Mouse (Mus musculus): ENCODE results near the gene Slc25a45. TPM values are rescaled to one million over a fixed set of nuclear protein-coding genes. Genes with fewer than 3 reads are reported as not detected.

Gene Slc25a45
- total and polyA plus RNA-seq, 2 experiments = 13.0 to 52.8 TPM

GRCm38 (mm10) chr19:5927532-5927931 lies 49.9 kb downstream of the Slc25a45 start:
- no peak for DNase-seq (ENCODE audit: extremely low read depth, low read depth, low spot score)
- H3K9ac ChIP-seq (ENCODE audit: low read depth, low read length) = no peak overlapping the region
- H3K4me1 ChIP-seq (ENCODE audit: control insufficient read depth, insufficient read depth, low read length) = 0 out of 2 replicates have a peak, but pooled peaks cover 3% of the 10 kb centered on the region
- TF ChIP-seq POLR2A (IDR thresholded peaks at IDR 0.05; ENCODE audit: extremely low read depth, insufficient read depth, low read length) (no peak), CTCF (IDR thresholded peaks at IDR 0.05; ENCODE audit: low read depth, low read length) (no peak)
- no peak overlapping the region for H3K27ac ChIP-seq (replicated peaks; ENCODE audit: insufficient read depth, low read depth, low read length)
- 84% methylated on average over 8 of the region's 8 CpGs for WGBS
- H3K36me3 ChIP-seq (ENCODE audit: control insufficient read depth, insufficient read depth, low read length) = no peaks in the 10 kb centered on the region
- no peaks in the 10 kb centered on the region for H3K27me3 ChIP-seq (ENCODE audit: control insufficient read depth, insufficient read depth, low read length)
- no peaks in the 10 kb centered on the region for H3K79me2 ChIP-seq (ENCODE audit: control insufficient read depth, insufficient read depth, low read length)
- no peak overlapping the region for H3K4me3 ChIP-seq (ENCODE audit: insufficient read depth, low read depth, low read length)

GRCm38 (mm10) chr19:5928104-5928503 lies 50.5 kb downstream of the Slc25a45 start:
- 0 out of 2 replicates have a peak, but pooled peaks cover 3% of the 10 kb centered on the region for H3K4me1 ChIP-seq (ENCODE audit: control insufficient read depth, insufficient read depth, low read length)
- H3K4me3 ChIP-seq (ENCODE audit: insufficient read depth, low read depth, low read length) = no peak overlapping the region
- no peaks in the 10 kb centered on the region for H3K27me3 ChIP-seq (ENCODE audit: control insufficient read depth, insufficient read depth, low read length)
- no peak overlapping the region for H3K27ac ChIP-seq (replicated peaks; ENCODE audit: insufficient read depth, low read depth, low read length)
- DNase-seq (ENCODE audit: extremely low read depth, low read depth, low spot score) = no peak
- H3K79me2 ChIP-seq (ENCODE audit: control insufficient read depth, insufficient read depth, low read length) = no peaks in the 10 kb centered on the region
- H3K9ac ChIP-seq (ENCODE audit: low read depth, low read length) = no peak overlapping the region
- H3K36me3 ChIP-seq (ENCODE audit: control insufficient read depth, insufficient read depth, low read length) = no peaks in the 10 kb centered on the region
- 75% methylated on average over 6 of the region's 6 CpGs for WGBS
- TF ChIP-seq CTCF (IDR thresholded peaks at IDR 0.05; ENCODE audit: low read depth, low read length) = no peak
- no peak for TF ChIP-seq POLR2A (IDR thresholded peaks at IDR 0.05; ENCODE audit: extremely low read depth, insufficient read depth, low read length)

GRCm38 (mm10) chr19:5928546-5928945 lies 50.9 kb downstream of the Slc25a45 start:
- H3K79me2 ChIP-seq (ENCODE audit: control insufficient read depth, insufficient read depth, low read length) = no peaks in the 10 kb centered on the region
- WGBS = 67% methylated on average over 3 of the region's 3 CpGs
- H3K4me1 ChIP-seq (ENCODE audit: control insufficient read depth, insufficient read depth, low read length) = 0 out of 2 replicates have a peak, but pooled peaks cover 3% of the 10 kb centered on the region
- no peak overlapping the region for H3K4me3 ChIP-seq (ENCODE audit: insufficient read depth, low read depth, low read length)
- no peak for DNase-seq (ENCODE audit: extremely low read depth, low read depth, low spot score)
- no peaks in the 10 kb centered on the region for H3K36me3 ChIP-seq (ENCODE audit: control insufficient read depth, insufficient read depth, low read length)
- TF ChIP-seq CTCF (IDR thresholded peaks at IDR 0.05; ENCODE audit: low read depth, low read length) = no peak
- no peak for TF ChIP-seq POLR2A (IDR thresholded peaks at IDR 0.05; ENCODE audit: extremely low read depth, insufficient read depth, low read length)
- no peak overlapping the region for H3K27ac ChIP-seq (replicated peaks; ENCODE audit: insufficient read depth, low read depth, low read length)
- no peaks in the 10 kb centered on the region for H3K27me3 ChIP-seq (ENCODE audit: control insufficient read depth, insufficient read depth, low read length)
- no peak overlapping the region for H3K9ac ChIP-seq (ENCODE audit: low read depth, low read length)

GRCm38 (mm10) chr19:5929634-5930596 lies 52.3 kb downstream of the Slc25a45 start:
- Histone ChIP-seq H3K9ac (ENCODE audit: low read depth, low read length) (no peak overlapping the region), H3K27me3 (ENCODE audit: control insufficient read depth, insufficient read depth, low read length) (no peaks in the 10 kb centered on the region), H3K4me1 (ENCODE audit: control insufficient read depth, insufficient read depth, low read length) (0 out of 2 replicates have a peak, but pooled peaks cover 3% of the 10 kb centered on the region), H3K27ac (replicated peaks; ENCODE audit: insufficient read depth, low read depth, low read length) (peak overlapping the region; percentile 67), H3K36me3 (ENCODE audit: control insufficient read depth, insufficient read depth, low read length) (no peaks in the 10 kb centered on the region), H3K79me2 (ENCODE audit: control insufficient read depth, insufficient read depth, low read length) (no peaks in the 10 kb centered on the region), H3K4me3 (ENCODE audit: insufficient read depth, low read depth, low read length) (no peak overlapping the region)
- DNase-seq (ENCODE audit: extremely low read depth, low read depth, low spot score) = no peak
- no peak for TF ChIP-seq CTCF (IDR thresholded peaks at IDR 0.05; ENCODE audit: low read depth, low read length)
- no peak for TF ChIP-seq POLR2A (IDR thresholded peaks at IDR 0.05; ENCODE audit: extremely low read depth, insufficient read depth, low read length)
- 73% methylated on average over 14 of the region's 14 CpGs for WGBS

- WGBS = 50% methylated on average over 3 of the region's 3 CpGs
- no peaks in the 10 kb centered on the region for H3K79me2 ChIP-seq (ENCODE audit: control insufficient read depth, insufficient read depth, low read length)
- DNase-seq (ENCODE audit: extremely low read depth, low read depth, low spot score) = no peak
- H3K9ac ChIP-seq (ENCODE audit: low read depth, low read length) = no peak overlapping the region
- TF ChIP-seq CTCF (IDR thresholded peaks at IDR 0.05; ENCODE audit: low read depth, low read length) (no peak), POLR2A (IDR thresholded peaks at IDR 0.05; ENCODE audit: extremely low read depth, insufficient read depth, low read length) (no peak)
- H3K27ac ChIP-seq (replicated peaks; ENCODE audit: insufficient read depth, low read depth, low read length) = peak overlapping the region; percentile 37
- H3K36me3 ChIP-seq (ENCODE audit: control insufficient read depth, insufficient read depth, low read length) = no peaks in the 10 kb centered on the region
- H3K4me3 ChIP-seq (ENCODE audit: insufficient read depth, low read depth, low read length) = no peak overlapping the region
- peaks cover 4% of the 10 kb centered on the region; the same call in 1 of the 2 replicates for H3K4me1 ChIP-seq (ENCODE audit: control insufficient read depth, insufficient read depth, low read length)
- H3K27me3 ChIP-seq (ENCODE audit: control insufficient read depth, insufficient read depth, low read length) = no peaks in the 10 kb centered on the region
Observed at GRCm38 (mm10) chr19:5935266-5935665, 57.7 kb downstream of the Slc25a45 start.

Other genes with a start within 250 kb of the Slc25a45 start
- 7.6 and 13.0 TPM in 2 replicates for gene Rela, start 240.3 kb upstream of the Slc25a45 start, total RNA-seq (2014; rRNA removed)
- 47.6 and 65.7 TPM in 2 replicates for gene Rela, start 240.3 kb upstream of the Slc25a45 start, polyA plus RNA-seq (2012; rRNA removed)
- gene Sipa1, start 214.1 kb upstream of the Slc25a45 start, total RNA-seq (2014; rRNA removed) = 3.4 and 4.4 TPM in 2 replicates
- gene Sipa1, start 214.1 kb upstream of the Slc25a45 start, polyA plus RNA-seq (2012; rRNA removed) = 11.8 and 17.9 TPM in 2 replicates
- 10.2 and 16.4 TPM in 2 replicates for gene Map3k11, start 189.1 kb upstream of the Slc25a45 start, total RNA-seq (2014; rRNA removed)
- gene Map3k11, start 189.1 kb upstream of the Slc25a45 start, polyA plus RNA-seq (2012; rRNA removed) = 46.2 and 53.6 TPM in 2 replicates
- gene Pcnx3, start 188.9 kb upstream of the Slc25a45 start, total RNA-seq (2014; rRNA removed) = 7.6 and 14.0 TPM in 2 replicates
- 44.8 and 63.8 TPM in 2 replicates for gene Pcnx3, start 188.9 kb upstream of the Slc25a45 start, polyA plus RNA-seq (2012; rRNA removed)
- not detected in 2 replicates for gene Kcnk7, start 173.4 kb upstream of the Slc25a45 start, total RNA-seq (2014; rRNA removed)
- 0.09 TPM in 1 of 2 replicates, not detected in the other for gene Kcnk7, start 173.4 kb upstream of the Slc25a45 start, polyA plus RNA-seq (2012; rRNA removed)
- 5.1 and 5.8 TPM in 2 replicates for gene Ehbp1l1, start 151.5 kb upstream of the Slc25a45 start, total RNA-seq (2014; rRNA removed)
- gene Ehbp1l1, start 151.5 kb upstream of the Slc25a45 start, polyA plus RNA-seq (2012; rRNA removed) = 5.3 and 8.3 TPM in 2 replicates
- gene Fam89b, start 148.2 kb upstream of the Slc25a45 start, total RNA-seq (2014; rRNA removed) = 6.8 and 9.9 TPM in 2 replicates
- 51.7 and 56.6 TPM in 2 replicates for gene Fam89b, start 148.2 kb upstream of the Slc25a45 start, polyA plus RNA-seq (2012; rRNA removed)
- gene Ltbp3, start 136.9 kb upstream of the Slc25a45 start, total RNA-seq (2014; rRNA removed) = 1.2 and 2.1 TPM in 2 replicates
- gene Ltbp3, start 136.9 kb upstream of the Slc25a45 start, polyA plus RNA-seq (2012; rRNA removed) = 3.4 and 3.6 TPM in 2 replicates
- gene Scyl1, start 106.4 kb upstream of the Slc25a45 start, total RNA-seq (2014; rRNA removed) = 28.9 and 35.9 TPM in 2 replicates
- gene Scyl1, start 106.4 kb upstream of the Slc25a45 start, polyA plus RNA-seq (2012; rRNA removed) = 40.9 and 46.6 TPM in 2 replicates
- 5.2 and 5.9 TPM in 2 replicates for gene Frmd8, start 2.5 kb upstream of the Slc25a45 start, total RNA-seq (2014; rRNA removed)
- 10.3 and 14.2 TPM in 2 replicates for gene Frmd8, start 2.5 kb upstream of the Slc25a45 start, polyA plus RNA-seq (2012; rRNA removed)
- gene Tigd3, start 16.3 kb downstream of the Slc25a45 start, total RNA-seq (2014; rRNA removed) = 0.18 and 0.27 TPM in 2 replicates
- gene Tigd3, start 16.3 kb downstream of the Slc25a45 start, polyA plus RNA-seq (2012; rRNA removed) = 0.16 and 0.24 TPM in 2 replicates
- gene Dpf2, start 35.2 kb downstream of the Slc25a45 start, total RNA-seq (2014; rRNA removed) = 10.3 and 10.7 TPM in 2 replicates
- 28.8 and 40.0 TPM in 2 replicates for gene Dpf2, start 35.2 kb downstream of the Slc25a45 start, polyA plus RNA-seq (2012; rRNA removed)
- 1.7 and 2.1 TPM in 2 replicates for gene Cdc42ep2, start 47.0 kb downstream of the Slc25a45 start, total RNA-seq (2014; rRNA removed)
- gene Cdc42ep2, start 47.0 kb downstream of the Slc25a45 start, polyA plus RNA-seq (2012; rRNA removed) = 2.1 and 2.4 TPM in 2 replicates
- 6.7 and 8.3 TPM in 2 replicates for gene Pola2, start 86.4 kb downstream of the Slc25a45 start, total RNA-seq (2014; rRNA removed)
- gene Pola2, start 86.4 kb downstream of the Slc25a45 start, polyA plus RNA-seq (2012; rRNA removed) = 10.5 and 14.3 TPM in 2 replicates
- gene Slc22a20, start 108.3 kb downstream of the Slc25a45 start, total RNA-seq (2014; rRNA removed) = not detected in 2 replicates
- gene Slc22a20, start 108.3 kb downstream of the Slc25a45 start, polyA plus RNA-seq (2012; rRNA removed) = not detected in 2 replicates
- gene Capn1, start 138.1 kb downstream of the Slc25a45 start, total RNA-seq (2014; rRNA removed) = 8.0 and 9.9 TPM in 2 replicates
- gene Capn1, start 138.1 kb downstream of the Slc25a45 start, polyA plus RNA-seq (2012; rRNA removed) = 10.6 and 12.7 TPM in 2 replicates
- gene Syvn1, start 168.8 kb downstream of the Slc25a45 start, total RNA-seq (2014; rRNA removed) = 7.6 and 15.2 TPM in 2 replicates
- 53.0 and 64.7 TPM in 2 replicates for gene Syvn1, start 168.8 kb downstream of the Slc25a45 start, polyA plus RNA-seq (2012; rRNA removed)
- gene Mrpl49, start 180.0 kb downstream of the Slc25a45 start, total RNA-seq (2014; rRNA removed) = 27.1 and 27.2 TPM in 2 replicates
- gene Mrpl49, start 180.0 kb downstream of the Slc25a45 start, polyA plus RNA-seq (2012; rRNA removed) = 13.6 and 16.8 TPM in 2 replicates
- gene Fau, start 180.0 kb downstream of the Slc25a45 start, total RNA-seq (2014; rRNA removed) = 455 and 560 TPM in 2 replicates
- 715 and 820 TPM in 2 replicates for gene Fau, start 180.0 kb downstream of the Slc25a45 start, polyA plus RNA-seq (2012; rRNA removed)
- 10.9 and 12.6 TPM in 2 replicates for gene Znhit2, start 183.4 kb downstream of the Slc25a45 start, total RNA-seq (2014; rRNA removed)
- gene Znhit2, start 183.4 kb downstream of the Slc25a45 start, polyA plus RNA-seq (2012; rRNA removed) = 52.6 and 52.7 TPM in 2 replicates
- 185 and 210 TPM in 2 replicates for gene Tm7sf2, start 190.6 kb downstream of the Slc25a45 start, total RNA-seq (2014; rRNA removed)
- 433 and 503 TPM in 2 replicates for gene Tm7sf2, start 190.6 kb downstream of the Slc25a45 start, polyA plus RNA-seq (2012; rRNA removed)
- 16.0 and 19.8 TPM in 2 replicates for gene Vps51, start 199.4 kb downstream of the Slc25a45 start, total RNA-seq (2014; rRNA removed)
- 30.4 and 36.3 TPM in 2 replicates for gene Vps51, start 199.4 kb downstream of the Slc25a45 start, polyA plus RNA-seq (2012; rRNA removed)
- gene Tmem262, start 202.2 kb downstream of the Slc25a45 start, total RNA-seq (2014; rRNA removed) = not detected in 2 replicates
- not detected in 2 replicates for gene Tmem262, start 202.2 kb downstream of the Slc25a45 start, polyA plus RNA-seq (2012; rRNA removed)
- gene Gm28374, start 204.4 kb downstream of the Slc25a45 start, total RNA-seq (2014; rRNA removed) = 0.34 and 0.46 TPM in 2 replicates
- gene Gm28374, start 204.4 kb downstream of the Slc25a45 start, polyA plus RNA-seq (2012; rRNA removed) = 0.20 TPM in 1 of 2 replicates, not detected in the other
- 7.9 and 11.0 TPM in 2 replicates for gene Zfpl1, start 207.1 kb downstream of the Slc25a45 start, total RNA-seq (2014; rRNA removed)
- gene Zfpl1, start 207.1 kb downstream of the Slc25a45 start, polyA plus RNA-seq (2012; rRNA removed) = 45.1 and 49.1 TPM in 2 replicates
- 0.28 and 0.47 TPM in 2 replicates for gene Cdca5, start 207.2 kb downstream of the Slc25a45 start, total RNA-seq (2014; rRNA removed)
- gene Cdca5, start 207.2 kb downstream of the Slc25a45 start, polyA plus RNA-seq (2012; rRNA removed) = 0.18 and 0.20 TPM in 2 replicates
- not detected in 2 replicates for gene AC131692.1, start 216.6 kb downstream of the Slc25a45 start, total RNA-seq (2014; rRNA removed)
- not detected in 2 replicates for gene AC131692.1, start 216.6 kb downstream of the Slc25a45 start, polyA plus RNA-seq (2012; rRNA removed)
- not detected in 2 replicates for gene Naaladl1, start 228.0 kb downstream of the Slc25a45 start, total RNA-seq (2014; rRNA removed)
- not detected in 2 replicates for gene Naaladl1, start 228.0 kb downstream of the Slc25a45 start, polyA plus RNA-seq (2012; rRNA removed)
- gene Sac3d1, start 240.8 kb downstream of the Slc25a45 start, total RNA-seq (2014; rRNA removed) = 4.0 and 4.9 TPM in 2 replicates
- 19.4 and 22.0 TPM in 2 replicates for gene Sac3d1, start 240.8 kb downstream of the Slc25a45 start, polyA plus RNA-seq (2012; rRNA removed)